Mouse (Mus musculus) lung, adult 2 months (tissue): ENCODE measurements around the gene Gsta2.
"Not testable (repeated sequence)": the region's sequence is repeated elsewhere in the genome, so short reads cannot be mapped to it uniquely, and the experiment has no call there.

Experiments used
- CTCF ChIP-seq: fragments of 200-500 bp; IDR thresholded peaks from 2 replicates; pipeline ENCODE4 v1.5.1; 2011; ENCODE audit warnings: mild to moderate bottlenecking, low read length, control low read depth; ENCODE audit not compliant: insufficient read depth
- POLR2A ChIP-seq: fragments of 200-500 bp; IDR thresholded peaks from 2 replicates; pipeline ENCODE4 v1.6.1; 2011; ENCODE audit warnings: low read depth, mild to moderate bottlenecking, control low read depth, low read length, borderline replicate concordance; ENCODE audit errors: extremely low read depth

DNA sequence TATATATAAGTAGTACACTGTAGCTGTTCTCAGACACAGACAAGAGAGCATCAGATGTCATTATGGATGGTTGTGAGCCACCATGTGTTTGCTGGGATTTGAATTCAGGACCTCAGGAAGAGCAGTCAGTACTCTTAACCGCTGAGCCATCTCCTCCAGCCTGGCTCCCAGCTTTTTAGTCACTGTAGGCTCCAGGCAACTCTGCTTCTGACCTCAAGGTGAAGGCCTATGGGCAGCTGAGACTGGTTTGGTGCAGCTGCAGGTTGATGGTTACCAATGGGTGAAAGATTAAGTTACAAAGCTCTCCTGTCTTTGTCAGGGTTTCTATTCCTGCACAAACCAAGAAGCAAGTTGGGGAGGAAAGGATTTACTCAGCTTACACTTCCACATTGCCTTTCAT is 61.9 kb downstream of the Gsta2 start:
- TF ChIP-seq CTCF, POLR2A: not testable (repeated sequence)
